Mouse (Mus musculus) gastrocnemius, adult 2 months (tissue): ENCODE results near the gene Irf1. TPM values are rescaled to one million over a fixed set of nuclear protein-coding genes. Genes with fewer than 3 reads are reported as not detected.

ENCODE experiments used
- DNase-seq: peaks from one replicate; pipeline ENCODE4 v3.0.0; 2022
- H3K27ac ChIP-seq: fragments of 200-600 bp; 2 replicates; pipeline ENCODE4 v1.8.1; 2022; ENCODE audit warnings: mild to moderate bottlenecking
- H3K4me3 ChIP-seq: fragments of 200-600 bp; 2 replicates; pipeline ENCODE4 v1.8.1; 2022; ENCODE audit warnings: mild to moderate bottlenecking, moderate library complexity
- CTCF ChIP-seq: fragments of 200-600 bp; IDR thresholded peaks from 2 replicates; pipeline ENCODE4 v1.8.1; 2022; ENCODE audit warnings: antibody characterized with exemption, mild to moderate bottlenecking, moderate library complexity
- intact Hi-C: fragments of 180-260 bp; cut with DNase I; formaldehyde crosslinking; loops from one replicate; pipeline ENCODE4 v1.15.1; 2025
- total RNA-seq, 2 experiments: library from RNA; stranded (reverse); gene quantifications; 2 replicates each; pipeline ENCODE4 v1.2.3; 2021

Irf1 gene
- total RNA-seq, 2 experiments from 2014 or later = 6.2 to 7.0 TPM

GRCm38 (mm10) chr11:53809354-53809753 is 39.5 kb downstream of the Irf1 start:
- Histone ChIP-seq H3K4me3 (no peak overlapping the region), H3K27ac (peak overlapping the region; percentile 31)
- TF ChIP-seq CTCF = no peak
- intact Hi-C loops = no loop called here
- DNase-seq = no peak

- DNase-seq = no peak
- Histone ChIP-seq H3K27ac (no peak overlapping the region), H3K4me3 (no peak overlapping the region)
- TF ChIP-seq CTCF = no peak
- intact Hi-C loops = no loop called here
Measured at GRCm38 (mm10) chr11:53810156-53810555, 40.3 kb downstream of the Irf1 start.

- no peak for TF ChIP-seq CTCF
- no peak for DNase-seq
- H3K4me3 ChIP-seq = no peak overlapping the region
- H3K27ac ChIP-seq = 0 out of 2 replicates have a peak overlapping the region, but pooled peaks have one; percentile 6
- intact Hi-C loops = no loop called here
Measured at GRCm38 (mm10) chr11:53810749-53811148, 40.9 kb downstream of the Irf1 start.

- peak overlapping the region; percentile 3; the same call in 1 of the 2 replicates for H3K27ac ChIP-seq
- TF ChIP-seq CTCF = no peak
- intact Hi-C loops = no loop called here
- H3K4me3 ChIP-seq = no peak overlapping the region
- no peak for DNase-seq
Measured at GRCm38 (mm10) chr11:53811312-53811711, 41.5 kb downstream of the Irf1 start.

- peak overlapping the region; percentile 76 for H3K27ac ChIP-seq
Measured at GRCm38 (mm10) chr11:53813001-53813868, 43.4 kb downstream of the Irf1 start.

GRCm38 (mm10) chr11:53814810-53815209 is 45.0 kb downstream of the Irf1 start:
- DNase-seq = no peak
- Histone ChIP-seq H3K4me3 (no peak overlapping the region), H3K27ac (no peak overlapping the region)
- intact Hi-C loops = loop anchor here (5.0 kb wide), 1 partner anchor 33 kb away; no protein-coding TSS in a partner anchor
- no peak for TF ChIP-seq CTCF

More at GRCm38 (mm10) chr11:53813001-53813868, 43.4 kb downstream of the Irf1 start:
- peak overlapping the region; percentile 19; the same call in 1 of the 2 replicates for H3K4me3 ChIP-seq
- peak; percentile 69 for DNase-seq
- TF ChIP-seq CTCF = no peak; the same call in 1 of the 2 replicates
- intact Hi-C loops = no loop called here

- intact Hi-C loops = loop anchor here (5.0 kb wide), 1 partner anchor 35 kb away; no protein-coding TSS in a partner anchor
- Histone ChIP-seq H3K27ac (no peak overlapping the region), H3K4me3 (no peak overlapping the region)
- TF ChIP-seq CTCF = no peak
- no peak for DNase-seq
Measured at GRCm38 (mm10) chr11:53816841-53817375, 47.1 kb downstream of the Irf1 start.

- peak; percentile 48 for DNase-seq
- Histone ChIP-seq H3K4me3 (no peak overlapping the region), H3K27ac (peak overlapping the region; percentile 74)
- no peak for TF ChIP-seq CTCF
- intact Hi-C loops = loop anchor here (5.0 kb wide), 1 partner anchor 36 kb away; no protein-coding TSS in a partner anchor
Measured at GRCm38 (mm10) chr11:53818794-53819193, 49.0 kb downstream of the Irf1 start.

GRCm38 (mm10) chr11:53819511-53819910 is 49.7 kb downstream of the Irf1 start:
- no peak overlapping the region for H3K27ac ChIP-seq
- intact Hi-C loops = loop anchor here (5.0 kb wide), 1 partner anchor 37 kb away; no protein-coding TSS in a partner anchor
- TF ChIP-seq CTCF = no peak

GRCm38 (mm10) chr11:53820516-53821170 is 50.8 kb downstream of the Irf1 start:
- no peak for TF ChIP-seq CTCF
- peak; percentile 14 for DNase-seq
- intact Hi-C loops = no loop called here
- Histone ChIP-seq H3K27ac (no peak overlapping the region), H3K4me3 (no peak overlapping the region)

More at GRCm38 (mm10) chr11:53819511-53819910, 49.7 kb downstream of the Irf1 start:
- DNase-seq = no peak
- H3K4me3 ChIP-seq = no peak overlapping the region

GRCm38 (mm10) chr11:53821230-53821944 is 51.6 kb downstream of the Irf1 start:
- H3K27ac ChIP-seq = no peak overlapping the region; the same call in 1 of the 2 replicates
- DNase-seq = peak; percentile 55
- H3K4me3 ChIP-seq = no peak overlapping the region
- intact Hi-C loops = no loop called here
- TF ChIP-seq CTCF = no peak; the same call in 1 of the 2 replicates

- intact Hi-C loops = no loop called here
- no peak overlapping the region; the same call in 1 of the 2 replicates for H3K27ac ChIP-seq
- TF ChIP-seq CTCF = no peak
- DNase-seq = no peak
- no peak overlapping the region for H3K4me3 ChIP-seq
Measured at GRCm38 (mm10) chr11:53821945-53822338, 52.1 kb downstream of the Irf1 start.
